ENCODE assay signal across 9 mouse cellular contexts in genomic region chr5:38235422-38235821, GRCm38 (mm10). TPM values are rescaled to one million over a fixed set of nuclear protein-coding genes. Genes with fewer than 3 reads are reported as not detected.
DNase-seq lines count a peak whose midpoint lies in the region; ATAC-seq and TF ChIP-seq lines count a peak whose summit lies in the region.
"Had no signal": no experiment of that assay in that cellular context is flagged by ENCODE, and none has a peak within 500 bp of the region (broad histone marks: within the 10 kb centered on the region; RNA-seq: fewer than 3 reads in every experiment).

No protein-coding gene starts in this region.

- peak; percentile 75 for TF ChIP-seq CTCF in Patski (IDR thresholded peaks at IDR 0.05)

- intact Hi-C loops in heart, postnatal 14 days (cut with DNase I) = no loop called here

- no peak overlapping the region for H3K9ac ChIP-seq in midbrain, embryonic 14.5 days (replicated peaks; ENCODE audit: low read length)

- POLR2A ChIA-PET in Patski (lab: Charles Lee) = no interaction called here

- CTCF ChIA-PET in Patski (lab: Charles Lee) = interaction anchor here (1.2 to 2.2 kb wide), 5 partner anchors 11 to 34 kb away, joined by 3 to 6 read pairs (median 4); no protein-coding TSS in a partner anchor

- no peak overlapping the region for H3K4me3 ChIP-seq in midbrain, embryonic 14.5 days (replicated peaks; ENCODE audit: low read depth, low read length)
- H3K4me3 ChIP-seq: megakaryocyte, embryonic 14.5 days had no signal

- no peaks in the 10 kb centered on the region for H3K9me3 ChIP-seq in midbrain, embryonic 14.5 days (ENCODE audit: control insufficient read depth, low read length)

- WGBS in midbrain, embryonic 14.5 days = 67% methylated on average over 4 of the region's 4 CpGs

- H3K4me2 ChIP-seq in midbrain, embryonic 14.5 days (ENCODE audit: low read length) = no peak overlapping the region

- no peak overlapping the region for H3K27ac ChIP-seq in midbrain, embryonic 14.5 days (replicated peaks; ENCODE audit: low read depth, low read length)

- no peak for ATAC-seq in Patski
- ATAC-seq in midbrain, embryonic 14.5 days (ENCODE audit: low FRiP score, low TSS enrichment) = no peak

- peak; percentile 47 to 61 for DNase-seq in heart, postnatal 14 days
- DNase-seq in heart, adult 8-10 months (ENCODE audit: low spot score) = no peak
- DNase-seq in A20 (ENCODE audit: low read depth, low spot score) (peak; percentile 64), Patski (ENCODE audit: low read depth, low spot score) (no peak)
- DNase-seq in cerebellum, postnatal 36 days = peak; percentile 44 to 46
- DNase-seq in kidney, postnatal 14 days = peak; percentile 27
- peak; percentile 60 for DNase-seq in midbrain, embryonic 14.5 days
- peak; percentile 55 for DNase-seq in thymus, postnatal 25 days

- in situ Hi-C loops in Patski (cut with MboI; ENCODE audit: low pct_unique_long_range_greater_than_20kb) = no loop called here

- no peaks in the 10 kb centered on the region for H3K4me1 ChIP-seq in midbrain, embryonic 14.5 days (ENCODE audit: control insufficient read depth, insufficient read depth, low read length)

- no peaks in the 10 kb centered on the region for H3K27me3 ChIP-seq in Patski
- H3K27me3 ChIP-seq in midbrain, embryonic 14.5 days (ENCODE audit: control insufficient read depth, insufficient read depth, low read length) = no peaks in the 10 kb centered on the region

- peaks cover 40% of the 10 kb centered on the region for H3K36me3 ChIP-seq in midbrain, embryonic 14.5 days (ENCODE audit: control insufficient read depth, insufficient read depth, low read length)

RNA-seq across cellular contexts. Expression of gene Lyar, which starts 15.2 kb away (rescaled TPM):
- total RNA-seq in heart, postnatal 14 days (2021) = 10 to 100 TPM; 13.1 to 13.7 TPM
- 10 to 100 TPM; 16.0 to 20.0 (median 18.9) TPM for total RNA-seq in heart, adult 8-10 months (2022)
- polyA plus RNA-seq in Patski (2021) = 36.6 TPM
- 37.7 and 41.9 TPM in 2 replicates for polyA plus RNA-seq in midbrain, embryonic 14.5 days (2014; fragmentation: Nextera tagmentation; extraction: Ambion mirVana)

RNA-seq across cellular contexts. Expression of gene Zbtb49, which starts 15.2 kb away (rescaled TPM):
- total RNA-seq in heart, postnatal 14 days (2021) = 1 to 10 TPM; 4.8 to 5.5 TPM
- 1 to 10 TPM; 2.7 to 4.8 (median 3.1) TPM for total RNA-seq in heart, adult 8-10 months (2022)
- polyA plus RNA-seq in Patski (2021) = 11.9 TPM
- polyA plus RNA-seq in midbrain, embryonic 14.5 days (2014; fragmentation: Nextera tagmentation; extraction: Ambion mirVana) = 18.8 and 24.6 TPM in 2 replicates

RNA-seq across cellular contexts. Expression of gene Tmem128, which starts 24.6 kb away (rescaled TPM):
- total RNA-seq in heart, postnatal 14 days (2021) = 10 to 100 TPM; 15.8 to 16.9 TPM
- total RNA-seq in heart, adult 8-10 months (2022) = 10 to 100 TPM in 3 of 4 experiments, 1 to 10 TPM in 1; 9.5 to 12.0 (median 11.6) TPM
- 63.1 TPM for polyA plus RNA-seq in Patski (2021)
- polyA plus RNA-seq in midbrain, embryonic 14.5 days (2014; fragmentation: Nextera tagmentation; extraction: Ambion mirVana) = 114 and 120 TPM in 2 replicates

RNA-seq across cellular contexts. Expression of gene Otop1, which starts 40.4 kb away (rescaled TPM):
- 1 to 10 TPM in 1 of 2 experiments, not detected in 1; 2.1 TPM for total RNA-seq in heart, postnatal 14 days (2021)
- total RNA-seq in heart, adult 8-10 months (2022) = under 1 TPM; 0.12 to 0.28 (median 0.18) TPM
- polyA plus RNA-seq in Patski (2021) = not detected
- not detected in 2 replicates for polyA plus RNA-seq in midbrain, embryonic 14.5 days (2014; fragmentation: Nextera tagmentation; extraction: Ambion mirVana)

Comparison
In these comparisons a context has a peak if more than half of its experiments do, and no peak if none do; other contexts are left out.
1. DNase-seq: peak in heart, postnatal 14 days (2 of 2), A20 (single experiment), cerebellum, postnatal 36 days (2 of 2), kidney, postnatal 14 days (single experiment), midbrain, embryonic 14.5 days (single experiment) and thymus, postnatal 25 days (single experiment); none in heart, adult 8-10 months (single experiment) and Patski (single experiment).